Mouse (Mus musculus) right cerebral cortex, postnatal 36 days (tissue): ENCODE measurements at regions not wholly inside any gene's neighbourhood (a gene's known extent, or its start where the extent isn't known, plus 50 kb on each side); places are given as distances from the start of the nearest gene placed in this dataset.

Experiments
- DNase-seq, 2 experiments: peaks; one replicate each; pipeline ENCODE4 v3.0.0; 2022; ENCODE audit warnings: low spot score in 2 of 2, mixed read lengths in 1 of 2

DNA sequence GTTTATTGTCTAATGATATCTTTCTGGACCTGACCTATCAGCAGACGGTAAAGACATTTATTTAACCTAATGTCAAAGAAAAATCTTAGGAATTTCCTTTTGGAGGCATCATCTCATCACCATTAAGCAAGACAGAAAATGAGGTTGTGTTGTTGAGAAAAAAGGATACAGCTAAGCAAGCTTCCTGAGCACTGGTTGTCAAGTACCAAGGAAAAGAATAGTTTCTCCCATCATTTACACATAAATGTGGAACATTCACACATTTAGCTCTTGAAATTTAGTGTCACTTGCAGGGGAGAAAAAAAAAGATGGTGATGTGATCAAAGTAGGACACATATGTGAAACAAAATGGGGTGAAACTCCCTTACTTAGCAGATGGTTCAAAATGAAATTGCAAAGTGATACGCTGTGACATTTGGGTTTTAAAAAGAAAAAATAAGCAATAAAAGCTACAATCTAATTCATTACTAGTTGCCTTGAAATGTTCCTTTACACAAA, 157.7 kb upstream of the 1700009N14Rik start:
- no peak for DNase-seq

- no peak for DNase-seq
Observed at GRCm38 (mm10) chr4:39310131-39310530, 140.0 kb upstream of the 1700009N14Rik start.

DNA sequence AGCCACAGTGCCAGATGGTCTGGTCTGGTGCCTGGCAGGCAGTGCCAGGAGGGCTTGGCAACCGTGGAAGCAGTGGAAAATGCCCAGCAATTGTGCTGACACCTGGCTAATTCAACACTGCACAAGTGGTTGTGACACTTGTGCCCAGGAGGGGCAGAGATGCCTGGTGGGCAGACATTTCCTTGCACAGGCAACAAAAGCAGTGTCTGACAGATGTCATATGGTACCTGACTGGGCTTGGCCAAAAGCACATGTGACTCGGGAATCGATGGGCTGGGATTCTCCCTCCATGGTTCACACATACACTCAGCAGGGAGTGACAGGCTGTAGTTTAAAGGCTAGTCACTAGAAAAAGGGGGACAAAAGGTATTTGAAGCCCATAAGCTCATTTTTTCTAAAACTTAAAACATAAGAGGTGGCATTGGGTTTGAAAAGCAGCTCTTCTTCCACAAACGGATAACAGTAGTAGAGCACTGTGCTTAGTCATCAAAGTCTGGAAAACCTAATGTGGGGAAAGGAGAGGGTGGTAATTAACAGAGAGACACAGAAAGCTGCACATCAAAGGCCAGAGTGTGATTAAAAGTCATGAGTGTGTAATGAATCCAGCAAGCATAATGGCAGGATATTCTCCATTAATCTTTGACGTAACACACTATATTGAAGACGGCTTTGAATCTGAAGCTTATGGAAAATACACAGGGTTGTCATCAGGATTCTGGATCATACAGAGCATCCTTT, 105.5 kb upstream of the 1700009N14Rik start:
- DNase-seq = no peak

DNA sequence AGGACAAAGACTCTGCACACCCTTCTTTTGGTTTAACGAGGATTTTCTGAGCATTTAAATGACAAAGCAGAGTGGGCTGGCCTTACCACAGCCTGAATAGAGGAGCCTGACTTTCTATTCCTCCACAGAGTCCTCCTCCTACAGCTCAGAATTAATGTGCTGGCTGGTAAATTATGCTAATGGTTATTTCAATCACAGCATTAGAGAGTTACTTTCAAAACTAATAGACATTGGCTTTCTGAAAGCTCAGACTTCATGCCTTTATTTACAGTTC, 105.0 kb upstream of the 1700009N14Rik start:
- no peak for DNase-seq

DNA sequence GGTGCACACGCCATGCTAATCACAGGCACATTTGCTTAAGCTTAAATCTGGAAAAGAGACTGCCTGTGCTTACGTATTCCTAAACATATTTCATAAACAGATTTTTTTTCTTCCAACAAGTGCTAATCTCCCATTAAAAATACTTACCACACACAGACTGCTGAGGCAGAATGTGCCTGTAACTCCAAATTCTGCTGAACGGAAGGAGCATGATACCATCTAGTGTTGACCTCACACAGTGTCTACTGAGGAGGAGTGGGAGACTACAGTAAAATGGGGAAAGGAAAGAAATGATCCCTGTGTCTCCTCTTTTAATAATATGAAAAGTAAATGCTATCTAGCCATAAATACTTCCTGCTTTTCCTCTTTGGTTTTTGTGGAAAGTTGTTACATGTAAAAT, 81.9 kb upstream of the 1700009N14Rik start:
- no peak for DNase-seq

GRCm38 (mm10) chr4:39380771-39381170, 69.3 kb upstream of the 1700009N14Rik start:
- no peak for DNase-seq

GRCm38 (mm10) chr4:39398226-39398625, 51.9 kb upstream of the 1700009N14Rik start:
- peak in 1 of 2 experiments; percentile 20 for DNase-seq
